Mouse (Mus musculus): ENCODE results near the gene Rmnd5a.

DNA sequence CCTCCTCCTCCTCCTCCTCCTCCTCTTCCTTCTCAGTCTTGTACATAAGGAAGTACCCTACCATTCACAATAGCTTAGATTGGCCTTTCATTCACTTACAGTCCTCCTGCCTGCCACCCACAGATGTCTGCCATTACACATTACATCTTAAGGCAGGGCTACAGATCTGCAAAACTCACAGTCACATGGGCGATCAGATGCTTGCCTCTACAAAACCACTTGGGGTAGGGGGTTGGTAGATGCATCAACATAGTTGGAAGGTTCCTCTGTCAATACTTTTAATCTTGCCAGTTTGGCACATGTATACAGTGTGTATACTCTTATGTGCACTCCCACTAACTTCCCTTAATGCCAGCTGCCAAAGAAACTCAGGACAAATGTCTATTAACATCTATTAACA, 39.7 kb upstream of the Rmnd5a start:
- TF ChIP-seq TAL1 (IDR thresholded peaks at IDR 0.05; ENCODE audit: low read length): no peak
- no peak for TF ChIP-seq GATA1 (IDR thresholded peaks at IDR 0.05; ENCODE audit: low read length)

Measured in erythroblast, embryonic 14.5 days (primary cell).